Mouse (Mus musculus) forebrain, embryonic 15.5 days (tissue): ENCODE data around the gene Taf8. TPM values are rescaled to one million over a fixed set of nuclear protein-coding genes. Genes with fewer than 3 reads are reported as not detected.

Source experiments
- ATAC-seq: fragments of 200-750 bp; cut with Nextera tagmentation; replicated peaks from 2 replicates; pipeline ENCODE4 v1.8.0; 2017; ENCODE audit warnings: mild to moderate bottlenecking, moderate TSS enrichment, moderate library complexity
- H3K27ac ChIP-seq: fragments of 300-500 bp; sonication (generic); replicated peaks from 2 replicates; pipeline ENCODE4 v1.5.1; 2015; ENCODE audit warnings: mild to moderate bottlenecking, inconsistent platforms
- H3K27me3 ChIP-seq: fragments of 300-500 bp; sonication (generic); 2 replicates; pipeline ENCODE4 v1.6.1; 2015; ENCODE audit warnings: inconsistent platforms
- H3K36me3 ChIP-seq: fragments of 300-500 bp; sonication (generic); 2 replicates; pipeline ENCODE4 v1.6.1; 2015; ENCODE audit warnings: mild to moderate bottlenecking, inconsistent platforms
- H3K4me1 ChIP-seq: fragments of 300-500 bp; sonication (generic); 2 replicates; pipeline ENCODE4 v1.6.1; 2015; ENCODE audit warnings: inconsistent platforms
- H3K4me2 ChIP-seq: fragments of 300-500 bp; sonication (generic); replicated peaks from 2 replicates; pipeline ENCODE4 v1.6.1; 2015; ENCODE audit warnings: mild to moderate bottlenecking, inconsistent platforms
- H3K4me3 ChIP-seq: fragments of 300-500 bp; sonication (generic); 2 replicates; pipeline ENCODE4 v1.5.1; 2015; ENCODE audit warnings: mild to moderate bottlenecking, inconsistent platforms
- H3K9ac ChIP-seq: fragments of 300-500 bp; sonication (generic); replicated peaks from 2 replicates; pipeline ENCODE4 v1.6.1; 2015; ENCODE audit warnings: mild to moderate bottlenecking, inconsistent platforms
- H3K9me3 ChIP-seq: fragments of 300-500 bp; sonication (generic); 2 replicates; pipeline ENCODE4 v1.6.1; 2016; ENCODE audit warnings: inconsistent platforms
- WGBS: fragments of 180-500 bp; shearing (Covaris S2); methylation state at CpG from one replicate; pipeline ENCODE4 v1.1.7; 2015; ENCODE audit warnings: mixed read lengths; 5-methylcytosine and 5-hydroxymethylcytosine counted together
- polyA plus RNA-seq: library from polyadenylated mRNA; unstranded; fragments of >200 nt; fragmentation: Nextera tagmentation; extraction: Ambion mirVana; gene quantifications from 2 replicates; pipeline ENCODE4 v1.2.1, GENCODE M21; 2015

The Taf8 gene
- polyA plus RNA-seq, 1 experiment from 2014 or later, result 25.2 TPM

- Histone ChIP-seq H3K36me3 (no peaks in the 10 kb centered on the region), H3K9me3 (no peaks in the 10 kb centered on the region), H3K4me1 (peaks cover 15% of the 10 kb centered on the region), H3K27ac (no peak within 1 kb of the TSS), H3K9ac (no peak within 1 kb of the TSS; the same call in 1 of the 2 replicates), H3K27me3 (peaks cover 43% of the 10 kb centered on the region), H3K4me3 (peak within 1 kb of the TSS; percentile 36), H3K4me2 (peak within 1 kb of the TSS; percentile 60)
- 0 out of 2 replicates have a peak, but pooled peaks have one; percentile 23 for ATAC-seq
- WGBS, result 2% methylated on average over 45 of the region's 45 CpGs
Observed at GRCm38 (mm10) chr17:47436156-47436906, 65.8 kb downstream of the Taf8 start, which contains the start of gene AI661453. AI661453 (plus strand) TSS chr17:47436615.

Other genes with a start within 250 kb of the Taf8 start
- 73.7 and 75.9 TPM in 2 replicates for gene Mrps10, start 133.4 kb downstream of the Taf8 start, polyA plus RNA-seq
- 0.33 and 0.39 TPM in 2 replicates for gene Guca1b, start 116.9 kb downstream of the Taf8 start, polyA plus RNA-seq
- 0.22 and 0.33 TPM in 2 replicates for gene Guca1a, start 101.7 kb downstream of the Taf8 start, polyA plus RNA-seq
- 0.19 and 0.20 TPM in 2 replicates for gene AI661453, start 65.7 kb downstream of the Taf8 start, polyA plus RNA-seq
- gene 1700001C19Rik, start 64.9 kb downstream of the Taf8 start, polyA plus RNA-seq, result 0.51 and 0.64 TPM in 2 replicates
- gene Ccnd3, start 2.8 kb upstream of the Taf8 start, polyA plus RNA-seq, result 59.8 and 64.4 TPM in 2 replicates
- 32.5 and 33.8 TPM in 2 replicates for gene Bysl, start 109.2 kb upstream of the Taf8 start, polyA plus RNA-seq
- gene Med20, start 109.3 kb upstream of the Taf8 start, polyA plus RNA-seq, result 45.5 and 50.2 TPM in 2 replicates
- 2.2 and 3.0 TPM in 2 replicates for gene Gm20517, start 109.3 kb upstream of the Taf8 start, polyA plus RNA-seq
- gene Usp49, start 128.4 kb upstream of the Taf8 start, polyA plus RNA-seq, result 10.7 and 11.1 TPM in 2 replicates
- 258 and 266 TPM in 2 replicates for gene Tomm6, start 186.1 kb upstream of the Taf8 start, polyA plus RNA-seq
- gene Frs3, start 186.7 kb upstream of the Taf8 start, polyA plus RNA-seq, result 18.0 and 23.2 TPM in 2 replicates
- gene Gm21981, start 192.2 kb upstream of the Taf8 start, polyA plus RNA-seq, result 0.33 and 0.73 TPM in 2 replicates
- gene Prickle4, start 192.4 kb upstream of the Taf8 start, polyA plus RNA-seq, result 0.88 and 0.97 TPM in 2 replicates
- not detected in 2 replicates for gene Pgc, start 224.6 kb upstream of the Taf8 start, polyA plus RNA-seq
- 2.0 and 2.3 TPM in 2 replicates for gene Tfeb, start 234.7 kb upstream of the Taf8 start, polyA plus RNA-seq